Mouse (Mus musculus): Measurements from ENCODE around the gene Ripor2. TPM values are rescaled to one million over a fixed set of nuclear protein-coding genes. Genes with fewer than 3 reads are reported as not detected.
A peak's percentile ranks its signal among the peaks of the same experiment; 100 is the strongest.

Ripor2 gene
- polyA plus RNA-seq, 1 experiment from 2014 or later = 3.1 TPM

DNA sequence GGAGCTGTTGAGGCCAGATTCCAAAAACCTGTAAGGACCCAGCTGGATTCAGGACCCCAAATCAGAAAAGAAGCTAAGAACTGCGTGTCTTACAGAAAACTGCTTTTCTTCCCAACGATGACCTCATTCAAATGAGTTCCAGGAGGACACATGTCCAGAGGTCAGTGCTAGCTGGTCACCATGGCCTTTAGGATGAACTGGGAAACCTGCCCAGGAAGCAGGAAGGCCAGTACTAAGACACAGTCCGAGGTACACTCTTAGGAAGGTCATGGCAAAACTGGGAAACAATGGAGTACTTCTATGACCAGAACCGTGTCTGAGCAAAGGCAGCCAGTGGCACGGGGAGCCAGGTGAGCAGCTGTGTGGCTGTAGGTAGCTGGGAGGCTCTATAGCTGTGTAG is 103.9 kb downstream of the Ripor2 start:
- 61% methylated on average over 5 of the region's 5 CpGs for WGBS (ENCODE audit: insufficient replicate concordance)
- H3K4me3 ChIP-seq (replicated peaks) = no peak overlapping the region
- no peak overlapping the region for H3K9ac ChIP-seq
- H3K4me1 ChIP-seq (replicated peaks) = peaks cover 11% of the 10 kb centered on the region
- H3K27me3 ChIP-seq = no peaks in the 10 kb centered on the region
- no peak for ATAC-seq (ENCODE audit: insufficient read depth)
- H3K27ac ChIP-seq (replicated peaks) = no peak overlapping the region
- no peak overlapping the region for H3K4me2 ChIP-seq
- H3K36me3 ChIP-seq (replicated peaks) = no peaks in the 10 kb centered on the region
- H3K9me3 ChIP-seq (replicated peaks) = no peaks in the 10 kb centered on the region

DNA sequence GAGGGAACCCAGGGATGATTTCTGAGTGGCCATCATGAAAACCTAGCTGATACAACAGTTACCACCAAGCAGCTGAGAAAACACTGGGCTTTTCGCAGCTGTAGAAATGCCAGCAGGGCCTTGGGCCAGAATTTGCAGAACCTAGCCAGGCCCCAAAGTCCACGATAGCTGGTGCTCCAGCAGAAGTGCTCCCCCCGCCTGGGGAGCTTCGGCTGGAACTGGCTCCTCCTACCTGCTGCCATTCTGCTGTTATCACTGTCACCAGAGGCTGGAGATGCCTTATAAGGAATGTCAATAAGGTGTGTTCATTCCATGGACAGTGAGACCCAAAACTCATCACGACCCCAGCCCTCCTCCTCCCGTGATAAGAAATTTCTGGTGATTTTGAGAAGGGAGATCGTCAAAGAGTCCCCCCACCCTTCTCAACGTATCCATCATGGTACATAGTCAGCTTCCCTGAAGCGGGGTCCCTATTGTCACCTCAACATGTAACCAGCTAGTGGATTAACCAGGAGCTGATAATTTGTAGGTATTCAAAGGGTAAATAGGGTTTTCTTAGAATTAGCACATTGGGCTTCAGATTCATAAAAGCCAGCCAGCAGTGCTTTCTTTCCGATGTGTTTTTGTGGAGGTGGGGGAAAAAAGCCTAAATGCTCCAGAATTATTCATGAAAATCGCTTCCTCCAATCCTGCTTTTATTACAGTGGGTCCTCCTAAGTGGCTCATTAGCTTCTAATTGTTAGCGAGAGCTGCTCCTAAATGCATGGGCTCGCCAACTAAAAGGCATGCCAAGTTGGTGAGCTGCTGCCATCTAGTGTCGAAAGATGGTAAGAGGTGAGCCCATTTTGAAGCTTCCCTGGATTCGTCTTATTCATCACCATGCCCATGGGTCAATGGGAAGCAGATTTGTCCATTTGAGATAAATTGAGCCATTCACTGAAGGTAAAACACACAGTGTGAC is 105.0 kb downstream of the Ripor2 start:
- peak; percentile 28; the same call in 1 of the 2 replicates for ATAC-seq (ENCODE audit: insufficient read depth)
- peak overlapping the region; percentile 23 for H3K4me2 ChIP-seq
- no peak overlapping the region for H3K27ac ChIP-seq (replicated peaks)
- WGBS (ENCODE audit: insufficient replicate concordance) = 24% methylated on average over 15 of the region's 15 CpGs
- H3K27me3 ChIP-seq = no peaks in the 10 kb centered on the region
- H3K9me3 ChIP-seq (replicated peaks) = no peaks in the 10 kb centered on the region
- peaks cover 11% of the 10 kb centered on the region for H3K4me1 ChIP-seq (replicated peaks)
- H3K36me3 ChIP-seq (replicated peaks) = no peaks in the 10 kb centered on the region
- no peak overlapping the region for H3K4me3 ChIP-seq (replicated peaks)
- H3K9ac ChIP-seq = no peak overlapping the region

DNA sequence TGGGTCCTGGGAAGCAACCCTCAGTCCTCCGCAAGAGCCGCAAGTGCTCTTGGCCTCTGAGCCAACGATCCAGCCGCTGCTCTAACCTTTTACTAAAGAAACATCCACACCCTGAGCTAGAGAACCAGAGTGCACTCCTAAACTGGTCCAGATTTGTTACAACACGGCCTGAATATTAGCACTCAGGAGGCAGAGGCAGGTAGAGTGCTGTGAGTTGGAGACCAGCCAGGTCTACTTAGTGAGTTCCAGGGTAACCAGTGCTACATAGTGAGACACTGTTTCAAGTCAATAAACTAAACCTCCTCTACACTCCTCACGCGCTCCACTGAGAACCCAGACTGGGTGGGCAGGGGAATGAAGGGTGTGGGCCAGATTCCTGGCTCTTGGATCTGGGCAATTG is 111.3 kb downstream of the Ripor2 start:
- Histone ChIP-seq H3K36me3 (replicated peaks) (no peaks in the 10 kb centered on the region), H3K27ac (replicated peaks) (no peak overlapping the region), H3K27me3 (no peaks in the 10 kb centered on the region), H3K4me2 (no peak overlapping the region), H3K4me3 (replicated peaks) (no peak overlapping the region), H3K9ac (no peak overlapping the region), H3K4me1 (replicated peaks) (no peaks in the 10 kb centered on the region), H3K9me3 (replicated peaks) (no peaks in the 10 kb centered on the region)
- ATAC-seq (ENCODE audit: insufficient read depth) = no peak
- 83% methylated on average over 7 of the region's 7 CpGs for WGBS (ENCODE audit: insufficient replicate concordance)

DNA sequence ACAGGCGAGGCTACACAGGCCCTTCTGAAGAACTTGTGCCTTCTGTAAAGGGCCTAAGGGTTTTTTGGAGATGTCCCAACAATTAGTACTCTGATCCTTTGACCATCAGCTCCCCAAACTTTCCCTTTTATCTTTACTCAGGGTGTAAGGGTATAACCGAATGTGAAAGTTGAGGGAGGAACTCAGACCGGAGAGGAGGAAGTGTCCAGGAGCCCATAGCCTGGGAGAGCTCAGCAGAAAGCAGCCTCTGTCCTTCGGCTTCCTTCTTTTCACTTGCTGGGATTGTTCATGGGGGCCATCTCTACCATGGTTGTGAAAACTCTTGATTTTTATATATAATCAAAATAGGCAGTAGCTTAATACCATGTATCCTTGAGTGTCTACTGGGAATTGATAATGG is 116.8 kb downstream of the Ripor2 start:
- Histone ChIP-seq H3K9me3 (replicated peaks) (no peaks in the 10 kb centered on the region), H3K4me2 (no peak overlapping the region), H3K36me3 (replicated peaks) (no peaks in the 10 kb centered on the region), H3K27ac (replicated peaks) (no peak overlapping the region), H3K4me3 (replicated peaks) (no peak overlapping the region), H3K27me3 (no peaks in the 10 kb centered on the region), H3K9ac (no peak overlapping the region), H3K4me1 (replicated peaks) (no peaks in the 10 kb centered on the region)
- no peak for ATAC-seq (ENCODE audit: insufficient read depth)
- WGBS (ENCODE audit: insufficient replicate concordance) = 62% methylated on average over 4 of the region's 4 CpGs

DNA sequence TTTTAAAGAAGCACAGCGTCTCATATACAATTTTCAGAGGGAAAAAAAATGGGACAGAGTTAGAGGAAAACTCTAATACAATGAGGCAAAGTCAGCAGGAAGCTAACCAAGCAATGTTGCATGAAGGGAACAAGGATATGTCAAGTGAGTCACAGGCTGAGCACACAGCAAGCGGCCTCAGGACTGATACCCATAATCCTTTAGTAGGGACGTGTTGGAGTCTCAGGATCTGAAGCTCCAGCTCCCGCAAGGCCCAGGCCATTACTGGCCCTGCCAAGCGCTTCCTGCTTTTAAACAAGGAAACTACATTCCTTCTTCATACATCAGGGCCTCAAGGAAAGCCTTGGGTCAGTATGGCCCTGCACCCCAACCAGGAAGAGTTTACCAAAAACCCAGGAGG is 120.1 kb downstream of the Ripor2 start:
- Histone ChIP-seq H3K27me3 (no peaks in the 10 kb centered on the region), H3K36me3 (replicated peaks) (no peaks in the 10 kb centered on the region), H3K9ac (no peak overlapping the region), H3K4me3 (replicated peaks) (no peak overlapping the region), H3K4me2 (no peak overlapping the region), H3K27ac (replicated peaks) (no peak overlapping the region), H3K9me3 (replicated peaks) (no peaks in the 10 kb centered on the region), H3K4me1 (replicated peaks) (no peaks in the 10 kb centered on the region)
- no peak for ATAC-seq (ENCODE audit: insufficient read depth)
- WGBS (ENCODE audit: insufficient replicate concordance) = 74% methylated on average over 5 of the region's 5 CpGs

DNA sequence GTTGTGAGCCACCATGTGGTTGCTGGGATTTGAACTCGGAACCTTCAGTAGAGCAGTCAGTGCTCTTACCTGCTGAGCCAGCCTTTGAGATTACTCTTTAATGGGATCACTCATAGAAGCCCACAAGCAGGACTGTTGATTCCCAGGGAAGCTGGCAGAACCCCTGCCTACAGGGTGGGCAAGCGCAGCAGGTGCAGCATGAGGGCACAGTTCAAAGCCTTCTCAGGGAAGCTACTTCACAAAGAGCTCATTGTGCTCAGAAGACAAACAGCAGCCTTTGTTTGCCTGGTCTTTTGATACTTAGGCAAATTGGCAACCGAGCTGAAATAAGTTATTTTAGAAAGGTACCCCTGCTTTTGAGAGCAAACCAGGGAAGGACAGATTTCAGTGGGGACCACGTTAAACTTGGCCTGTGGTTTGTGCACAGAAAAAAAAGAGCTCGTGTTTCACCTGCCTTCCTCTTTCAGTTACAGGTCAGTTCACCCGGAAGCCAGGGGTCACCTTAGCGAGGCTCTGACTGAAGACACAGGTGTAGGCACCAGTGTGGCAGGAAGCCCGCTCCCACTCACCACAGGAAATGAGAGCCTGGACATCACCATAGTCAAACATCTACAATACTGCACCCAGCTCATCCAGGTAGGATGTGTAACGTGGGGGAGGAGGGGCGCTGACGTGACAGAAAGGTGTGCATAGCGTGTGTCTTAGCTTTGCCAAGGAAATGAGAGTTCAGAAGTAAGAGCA is 127.8 kb downstream of the Ripor2 start:
- ATAC-seq (ENCODE audit: insufficient read depth) = no peak
- WGBS (ENCODE audit: insufficient replicate concordance) = 70% methylated on average over 12 of the region's 12 CpGs
- no peak overlapping the region for H3K27ac ChIP-seq (replicated peaks)
- no peak overlapping the region for H3K4me3 ChIP-seq (replicated peaks)
- peaks cover 4% of the 10 kb centered on the region; the same call in 1 of the 2 replicates for H3K4me1 ChIP-seq (replicated peaks)
- no peaks in the 10 kb centered on the region for H3K9me3 ChIP-seq (replicated peaks)
- H3K27me3 ChIP-seq = no peaks in the 10 kb centered on the region
- no peak overlapping the region for H3K4me2 ChIP-seq
- no peak overlapping the region for H3K9ac ChIP-seq
- no peaks in the 10 kb centered on the region for H3K36me3 ChIP-seq (replicated peaks)

DNA sequence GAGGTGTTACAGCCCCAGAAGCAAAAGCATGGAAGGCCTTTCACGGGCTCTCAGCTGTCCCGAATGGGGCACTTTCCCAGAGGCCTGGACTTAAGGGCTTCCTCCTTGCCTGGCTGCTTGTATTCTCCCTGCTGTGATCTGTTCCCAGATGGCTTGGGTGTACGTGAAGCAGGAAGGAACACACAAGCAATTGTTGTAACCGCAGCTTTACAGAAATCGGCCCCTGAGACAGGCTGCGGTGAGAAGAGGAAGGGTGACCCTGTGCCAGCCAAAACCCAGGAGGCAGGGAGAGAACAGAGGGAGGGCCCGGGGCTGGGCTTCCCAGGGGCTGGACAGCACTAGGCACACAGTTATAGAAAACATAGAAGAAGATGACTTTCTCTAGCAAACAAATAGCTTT is 129.0 kb downstream of the Ripor2 start:
- peaks cover 4% of the 10 kb centered on the region; the same call in 1 of the 2 replicates for H3K4me1 ChIP-seq (replicated peaks)
- H3K4me2 ChIP-seq = no peak overlapping the region
- WGBS (ENCODE audit: insufficient replicate concordance) = 27% methylated on average over 7 of the region's 7 CpGs
- no peak overlapping the region for H3K27ac ChIP-seq (replicated peaks)
- no peaks in the 10 kb centered on the region for H3K9me3 ChIP-seq (replicated peaks)
- no peak overlapping the region for H3K9ac ChIP-seq
- no peak for ATAC-seq (ENCODE audit: insufficient read depth)
- no peaks in the 10 kb centered on the region for H3K27me3 ChIP-seq
- H3K36me3 ChIP-seq (replicated peaks) = no peaks in the 10 kb centered on the region
- H3K4me3 ChIP-seq (replicated peaks) = no peak overlapping the region

DNA sequence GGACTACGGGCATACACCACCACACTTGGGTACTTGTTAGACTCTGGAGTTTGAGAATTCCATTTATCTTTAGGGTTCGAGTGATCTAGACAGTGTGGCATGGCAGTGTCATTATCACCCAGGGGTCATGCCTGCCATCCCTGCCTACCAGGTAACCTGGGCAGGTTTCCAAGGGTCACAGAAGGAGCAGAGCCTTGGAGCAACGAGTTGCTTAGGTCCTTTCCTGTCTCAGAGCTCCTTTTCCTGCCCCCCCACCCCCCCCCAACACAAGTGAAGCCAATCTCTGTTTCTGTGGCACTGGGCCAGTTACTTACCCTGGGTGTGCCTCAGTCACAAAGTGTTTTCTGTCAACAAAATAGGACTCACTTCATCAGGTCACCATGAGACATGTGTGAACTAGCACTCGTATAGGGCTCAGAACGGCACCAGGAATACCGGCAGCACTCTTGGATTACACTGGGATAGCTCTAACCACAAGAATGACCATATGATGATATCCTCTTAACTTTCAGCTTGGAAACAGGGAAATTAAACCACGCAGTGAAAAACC is 130.7 kb downstream of the Ripor2 start:
- Histone ChIP-seq H3K4me1 (replicated peaks) (peaks cover 4% of the 10 kb centered on the region; the same call in 1 of the 2 replicates), H3K9ac (no peak overlapping the region), H3K36me3 (replicated peaks) (no peaks in the 10 kb centered on the region), H3K27me3 (no peaks in the 10 kb centered on the region), H3K27ac (replicated peaks) (no peak overlapping the region), H3K4me3 (replicated peaks) (no peak overlapping the region), H3K9me3 (replicated peaks) (no peaks in the 10 kb centered on the region), H3K4me2 (no peak overlapping the region)
- WGBS (ENCODE audit: insufficient replicate concordance) = 76% methylated on average over 7 of the region's 7 CpGs
- no peak for ATAC-seq (ENCODE audit: insufficient read depth)

DNA sequence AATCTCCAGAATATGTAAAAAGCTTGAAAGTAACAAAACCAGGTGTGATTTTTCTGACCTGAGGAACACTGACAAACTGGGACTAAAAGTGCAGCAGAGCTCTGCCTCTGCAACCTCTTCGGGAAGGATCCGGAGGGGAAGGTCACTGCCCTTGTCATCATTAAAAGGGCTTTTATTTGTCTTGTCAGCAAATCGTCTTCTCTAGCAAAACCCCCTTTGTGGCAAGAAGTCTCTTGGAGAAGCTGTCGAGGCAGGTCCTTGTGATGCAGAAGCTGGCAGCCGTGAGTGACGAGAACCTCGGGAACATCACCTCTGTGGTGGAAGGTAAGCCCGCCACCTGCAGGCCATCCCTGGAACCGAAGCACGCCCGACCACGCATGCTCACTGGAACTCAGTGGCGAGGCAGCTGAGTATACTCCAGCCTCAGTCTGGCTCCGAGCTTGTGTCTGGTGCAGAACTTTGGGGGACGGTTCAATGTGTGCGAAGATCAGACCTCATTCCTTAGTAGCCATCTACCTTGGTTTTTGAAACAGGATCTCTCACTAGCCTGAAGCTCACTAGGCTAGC is 131.5 kb downstream of the Ripor2 start:
- Histone ChIP-seq H3K4me1 (replicated peaks) (peaks cover 4% of the 10 kb centered on the region; the same call in 1 of the 2 replicates), H3K27me3 (no peaks in the 10 kb centered on the region), H3K27ac (replicated peaks) (no peak overlapping the region), H3K4me3 (replicated peaks) (no peak overlapping the region), H3K9ac (no peak overlapping the region), H3K4me2 (peak overlapping the region; percentile 41), H3K36me3 (replicated peaks) (peaks cover 5% of the 10 kb centered on the region; the same call in 1 of the 2 replicates), H3K9me3 (replicated peaks) (no peaks in the 10 kb centered on the region)
- no peak for ATAC-seq (ENCODE audit: insufficient read depth)
- WGBS (ENCODE audit: insufficient replicate concordance) = 34% methylated on average over 16 of the region's 16 CpGs

DNA sequence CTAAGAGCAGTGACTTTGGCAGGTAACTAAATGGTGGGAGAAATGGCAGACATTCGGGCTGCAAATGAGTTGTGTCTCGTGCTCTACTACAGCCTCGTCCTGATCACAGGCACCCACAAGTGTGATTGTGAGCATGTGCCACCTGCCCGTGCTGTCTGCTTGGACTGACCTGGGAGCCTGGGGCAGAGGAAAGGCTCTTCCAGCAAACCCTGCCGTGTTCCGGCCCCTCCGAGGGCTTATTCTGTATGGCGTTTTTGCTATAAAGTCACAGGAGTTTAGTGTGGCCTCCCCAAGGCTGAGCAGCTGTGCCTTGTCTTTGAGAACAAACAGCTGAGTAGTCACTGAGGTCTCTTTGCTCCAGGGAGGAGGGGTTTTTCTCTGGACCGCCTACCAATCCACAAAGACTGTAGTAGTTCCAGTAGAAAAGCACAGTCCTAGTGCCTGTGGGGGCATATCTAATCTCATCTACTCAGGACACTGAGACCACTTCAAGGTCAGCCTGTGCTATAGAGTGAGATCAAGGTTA is 132.4 kb downstream of the Ripor2 start:
- H3K27me3 ChIP-seq = no peaks in the 10 kb centered on the region
- H3K9ac ChIP-seq = no peak overlapping the region
- peaks cover 5% of the 10 kb centered on the region; the same call in 1 of the 2 replicates for H3K36me3 ChIP-seq (replicated peaks)
- no peak overlapping the region for H3K27ac ChIP-seq (replicated peaks)
- no peaks in the 10 kb centered on the region for H3K9me3 ChIP-seq (replicated peaks)
- peaks cover 4% of the 10 kb centered on the region; the same call in 1 of the 2 replicates for H3K4me1 ChIP-seq (replicated peaks)
- no peak overlapping the region for H3K4me2 ChIP-seq
- no peak overlapping the region for H3K4me3 ChIP-seq (replicated peaks)
- ATAC-seq (ENCODE audit: insufficient read depth) = no peak
- 74% methylated on average over 9 of the region's 9 CpGs for WGBS (ENCODE audit: insufficient replicate concordance)
